Mouse (Mus musculus) hindbrain, embryonic 11.5 days (tissue): ENCODE results near the gene Myh8. TPM values are rescaled to one million over a fixed set of nuclear protein-coding genes. Genes with fewer than 3 reads are reported as not detected.

ENCODE experiments used
- ATAC-seq: fragments of 200-750 bp; cut with Nextera tagmentation; 2 replicates; pipeline ENCODE4 v1.8.0; 2017; ENCODE audit warnings: mild to moderate bottlenecking, moderate TSS enrichment, moderate library complexity; ENCODE audit not compliant: low FRiP score
- DNase-seq: peaks from one replicate; pipeline ENCODE4 v3.0.0-alpha.2; 2015; ENCODE audit warnings: low spot score
- H3K27ac ChIP-seq: fragments of 300-500 bp; sonication (generic); 2 replicates; pipeline ENCODE4 v1.5.1; 2014; ENCODE audit warnings: mild to moderate bottlenecking, low read depth, low read length
- H3K27me3 ChIP-seq: fragments of 300-500 bp; sonication (generic); 2 replicates; pipeline ENCODE4 v1.6.1; 2014; ENCODE audit warnings: mild to moderate bottlenecking, low read length, moderate library complexity, mixed read lengths; ENCODE audit not compliant: control insufficient read depth, insufficient read depth
- H3K36me3 ChIP-seq: fragments of 300-500 bp; sonication (generic); 2 replicates; pipeline ENCODE4 v1.6.1; 2014; ENCODE audit warnings: mild to moderate bottlenecking, low read length, moderate library complexity, mixed read lengths; ENCODE audit not compliant: control insufficient read depth, insufficient read depth
- H3K4me1 ChIP-seq: fragments of 300-500 bp; sonication (generic); replicated peaks from 2 replicates; pipeline ENCODE4 v1.6.1; 2014; ENCODE audit warnings: low read length, mixed read lengths; ENCODE audit not compliant: control insufficient read depth, insufficient read depth
- H3K4me2 ChIP-seq: fragments of 300-500 bp; sonication (generic); replicated peaks from 2 replicates; pipeline ENCODE4 v1.6.1; 2014; ENCODE audit warnings: mild to moderate bottlenecking, low read depth, low read length
- H3K4me3 ChIP-seq: fragments of 300-500 bp; sonication (generic); 2 replicates; pipeline ENCODE4 v1.5.1; 2014; ENCODE audit warnings: low read depth, low read length
- H3K9ac ChIP-seq: fragments of 300-500 bp; sonication (generic); 2 replicates; pipeline ENCODE4 v1.6.1; 2014; ENCODE audit warnings: low read depth, low read length
- H3K9me3 ChIP-seq: fragments of 300-500 bp; sonication (generic); 2 replicates; pipeline ENCODE4 v1.6.1; 2016; ENCODE audit warnings: low read length; ENCODE audit not compliant: control insufficient read depth
- WGBS: fragments of 180-500 bp; shearing (Covaris S2); extraction: QIAGEN DNeasy Blood & Tissue Kit; methylation state at CpG from one replicate; pipeline ENCODE4 v1.1.7; 2014; 5-methylcytosine and 5-hydroxymethylcytosine counted together
- polyA plus RNA-seq: library from polyadenylated mRNA; unstranded; fragments of >200 nt; fragmentation: Nextera tagmentation; extraction: Ambion mirVana; gene quantifications from 2 replicates; pipeline ENCODE4 v1.2.1, GENCODE M21; 2014

Gene Myh8
- polyA plus RNA-seq = 0.39 and 0.57 TPM in 2 replicates

GRCm38 (mm10) chr11:67276601-67277174 is at the start of gene Myh8:
Myh8 (plus strand) TSS chr11:67277124.
- no peaks in the 10 kb centered on the region for H3K27me3 ChIP-seq
- H3K4me3 ChIP-seq = no peak within 1 kb of the TSS
- DNase-seq (no peak), ATAC-seq (no peak)
- H3K4me2 ChIP-seq = no peak within 1 kb of the TSS
- H3K36me3 ChIP-seq = no peaks in the 10 kb centered on the region
- no peaks in the 10 kb centered on the region for H3K4me1 ChIP-seq
- no peak within 1 kb of the TSS for H3K27ac ChIP-seq
- no peaks in the 10 kb centered on the region for H3K9me3 ChIP-seq
- H3K9ac ChIP-seq = no peak within 1 kb of the TSS
- WGBS = 82% methylated on average over 10 of the region's 10 CpGs

GRCm38 (mm10) chr11:67228731-67229130 is 48.2 kb upstream of the Myh8 start:
- 84% methylated on average over 3 of the region's 3 CpGs for WGBS
- DNase-seq (no peak), ATAC-seq (no peak)
- H3K9ac ChIP-seq = no peak overlapping the region
- H3K4me2 ChIP-seq = no peak overlapping the region
- H3K36me3 ChIP-seq = no peaks in the 10 kb centered on the region
- H3K27ac ChIP-seq = no peak overlapping the region
- H3K4me1 ChIP-seq = no peaks in the 10 kb centered on the region
- no peaks in the 10 kb centered on the region for H3K27me3 ChIP-seq
- no peaks in the 10 kb centered on the region for H3K9me3 ChIP-seq
- H3K4me3 ChIP-seq = no peak overlapping the region

- ATAC-seq = no peak
- DNase-seq = no peak
Observed at GRCm38 (mm10) chr11:67229166-67229565, 47.8 kb upstream of the Myh8 start.

GRCm38 (mm10) chr11:67229946-67230345 is 47.0 kb upstream of the Myh8 start:
- Histone ChIP-seq H3K27me3 (no peaks in the 10 kb centered on the region), H3K27ac (no peak overlapping the region), H3K4me3 (no peak overlapping the region), H3K9ac (no peak overlapping the region), H3K4me2 (no peak overlapping the region), H3K36me3 (no peaks in the 10 kb centered on the region), H3K4me1 (no peaks in the 10 kb centered on the region), H3K9me3 (no peaks in the 10 kb centered on the region)
- ATAC-seq = no peak
- WGBS = 91% methylated on average over 2 of the region's 2 CpGs
- no peak for DNase-seq

More at GRCm38 (mm10) chr11:67229166-67229565, 47.8 kb upstream of the Myh8 start:
- no peak overlapping the region for H3K27ac ChIP-seq
- H3K27me3 ChIP-seq = no peaks in the 10 kb centered on the region
- no peaks in the 10 kb centered on the region for H3K9me3 ChIP-seq
- 92% methylated on average over 5 of the region's 5 CpGs for WGBS
- no peaks in the 10 kb centered on the region for H3K36me3 ChIP-seq
- no peak overlapping the region for H3K4me2 ChIP-seq
- H3K4me3 ChIP-seq = no peak overlapping the region
- H3K4me1 ChIP-seq = no peaks in the 10 kb centered on the region
- no peak overlapping the region for H3K9ac ChIP-seq

- 64% methylated on average over 5 of the region's 5 CpGs for WGBS
- no peak overlapping the region for H3K9ac ChIP-seq
- ATAC-seq (no peak), DNase-seq (peak; percentile 64)
- H3K4me2 ChIP-seq = no peak overlapping the region
- no peaks in the 10 kb centered on the region for H3K9me3 ChIP-seq
- no peaks in the 10 kb centered on the region for H3K36me3 ChIP-seq
- H3K27me3 ChIP-seq = no peaks in the 10 kb centered on the region
- no peaks in the 10 kb centered on the region for H3K4me1 ChIP-seq
- H3K4me3 ChIP-seq = no peak overlapping the region
- H3K27ac ChIP-seq = no peak overlapping the region
Observed at GRCm38 (mm10) chr11:67235639-67236358, 41.1 kb upstream of the Myh8 start.

- Histone ChIP-seq H3K4me2 (no peak overlapping the region), H3K9ac (no peak overlapping the region), H3K27ac (no peak overlapping the region), H3K4me1 (no peaks in the 10 kb centered on the region), H3K4me3 (no peak overlapping the region), H3K27me3 (no peaks in the 10 kb centered on the region), H3K9me3 (no peaks in the 10 kb centered on the region), H3K36me3 (no peaks in the 10 kb centered on the region)
- ATAC-seq (no peak), DNase-seq (no peak)
- 89% methylated on average over 9 of the region's 9 CpGs for WGBS
Observed at GRCm38 (mm10) chr11:67236799-67237198, 40.1 kb upstream of the Myh8 start.

GRCm38 (mm10) chr11:67237481-67238079 is 39.3 kb upstream of the Myh8 start, which contains the start of gene Myh4:
Myh4 (plus strand) TSS chr11:67238029.
- WGBS = 89% methylated on average over 5 of the region's 5 CpGs
- no peak within 1 kb of the TSS for H3K4me3 ChIP-seq
- ATAC-seq (no peak), DNase-seq (no peak)
- H3K36me3 ChIP-seq = no peaks in the 10 kb centered on the region
- H3K27me3 ChIP-seq = no peaks in the 10 kb centered on the region
- no peak within 1 kb of the TSS for H3K4me2 ChIP-seq
- no peaks in the 10 kb centered on the region for H3K4me1 ChIP-seq
- H3K27ac ChIP-seq = no peak within 1 kb of the TSS
- no peaks in the 10 kb centered on the region for H3K9me3 ChIP-seq
- H3K9ac ChIP-seq = no peak within 1 kb of the TSS

- Histone ChIP-seq H3K27ac (no peak overlapping the region), H3K27me3 (no peaks in the 10 kb centered on the region), H3K4me1 (no peaks in the 10 kb centered on the region), H3K36me3 (no peaks in the 10 kb centered on the region), H3K9ac (no peak overlapping the region), H3K9me3 (no peaks in the 10 kb centered on the region), H3K4me3 (no peak overlapping the region), H3K4me2 (no peak overlapping the region)
- 92% methylated on average over 6 of the region's 6 CpGs for WGBS
- DNase-seq (no peak), ATAC-seq (no peak)
Observed at GRCm38 (mm10) chr11:67241051-67241450, 35.9 kb upstream of the Myh8 start.

- H3K27ac ChIP-seq = no peak overlapping the region
- ATAC-seq (no peak), DNase-seq (no peak)
- no peaks in the 10 kb centered on the region for H3K27me3 ChIP-seq
- H3K4me2 ChIP-seq = no peak overlapping the region
- H3K4me1 ChIP-seq = no peaks in the 10 kb centered on the region
- no peak overlapping the region for H3K9ac ChIP-seq
- H3K9me3 ChIP-seq = no peaks in the 10 kb centered on the region
- no peaks in the 10 kb centered on the region for H3K36me3 ChIP-seq
- 94% methylated on average over 4 of the region's 4 CpGs for WGBS
- no peak overlapping the region for H3K4me3 ChIP-seq
Observed at GRCm38 (mm10) chr11:67253691-67254090, 23.2 kb upstream of the Myh8 start.
